Mouse (Mus musculus) erythroblast, embryonic 14.5 days (primary cell): ENCODE data around the gene Slc26a5. TPM values are rescaled to one million over a fixed set of nuclear protein-coding genes. Genes with fewer than 3 reads are reported as not detected.

Experiments used
- H3K27me3 ChIP-seq: 2 replicates; pipeline ENCODE4 v1.6.1; 2012; ENCODE audit warnings: inconsistent platforms; ENCODE audit not compliant: control insufficient read depth
- H3K36me3 ChIP-seq: 2 replicates; pipeline ENCODE4 v1.6.1; 2012; ENCODE audit warnings: mild to moderate bottlenecking, inconsistent platforms; ENCODE audit not compliant: control insufficient read depth
- H3K4me1 ChIP-seq: 2 replicates; pipeline ENCODE4 v1.6.1; 2012; ENCODE audit warnings: inconsistent platforms; ENCODE audit not compliant: control insufficient read depth
- H3K4me3 ChIP-seq: replicated peaks from 2 replicates; pipeline ENCODE3; 2012; ENCODE audit warnings: moderate library complexity, mild to moderate bottlenecking, inconsistent platforms
- H3K9me3 ChIP-seq: 2 replicates; pipeline ENCODE4 v1.6.1; 2012; ENCODE audit warnings: low read length, inconsistent platforms, mixed read lengths; ENCODE audit not compliant: control insufficient read depth
- GATA1 ChIP-seq: IDR thresholded peaks from 2 replicates; pipeline ENCODE4 v1.6.1; 2012; ENCODE audit warnings: low read length, inconsistent platforms, mixed read lengths
- TAL1 ChIP-seq: IDR thresholded peaks from 3 replicates; pipeline ENCODE4 v1.6.1; 2012; ENCODE audit warnings: low read length, inconsistent platforms, mixed read lengths
- polyA plus RNA-seq: library from polyadenylated mRNA; stranded (reverse); fragments of >175 nt; gene quantifications from 2 replicates; pipeline ENCODE4 v1.2.3, GENCODE M21; 2012

Gene Slc26a5
- polyA plus RNA-seq, 1 experiment, result not detected

DNA sequence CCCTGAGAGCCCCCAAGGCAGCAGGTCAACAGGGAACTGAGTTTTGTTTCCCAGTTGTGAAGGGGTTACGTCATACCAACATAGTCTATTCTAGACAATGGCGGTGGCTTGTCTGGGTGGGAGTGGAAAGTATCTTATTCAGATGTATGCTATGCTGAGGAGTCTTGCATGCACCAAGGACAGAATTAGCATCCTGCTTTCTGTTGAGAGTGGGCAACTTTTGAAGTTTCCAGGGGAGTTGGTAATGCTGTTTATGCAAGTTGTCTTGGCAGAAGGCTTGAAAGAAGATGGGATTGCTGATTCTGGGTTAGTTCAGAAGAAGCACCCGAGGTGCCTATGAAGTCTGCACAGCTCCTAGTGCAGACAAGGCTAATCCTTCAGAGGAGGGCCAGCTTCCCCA, 28.8 kb upstream of the Slc26a5 start:
- Histone ChIP-seq H3K27me3 (no peaks in the 10 kb centered on the region), H3K4me3 (no peak overlapping the region), H3K36me3 (peaks cover 4% of the 10 kb centered on the region; the same call in 1 of the 2 replicates), H3K9me3 (no peaks in the 10 kb centered on the region), H3K4me1 (no peaks in the 10 kb centered on the region)
- TF ChIP-seq TAL1 (no peak), GATA1 (no peak)

- H3K9me3 ChIP-seq, result no peaks in the 10 kb centered on the region
- H3K27me3 ChIP-seq, result peaks cover 20% of the 10 kb centered on the region
- H3K4me3 ChIP-seq, result no peak overlapping the region
- no peaks in the 10 kb centered on the region for H3K4me1 ChIP-seq
- no peak for TF ChIP-seq TAL1
- TF ChIP-seq GATA1, result no peak
- no peaks in the 10 kb centered on the region for H3K36me3 ChIP-seq
These were observed 1.3 kb upstream of the Slc26a5 start for GRCm38 (mm10) chr5:21866750-21867149.

GRCm38 (mm10) chr5:21866311-21866712, 908 bp upstream of the Slc26a5 start:
- H3K4me1 ChIP-seq, result no peaks in the 10 kb centered on the region
- H3K9me3 ChIP-seq, result no peaks in the 10 kb centered on the region
- peaks cover 20% of the 10 kb centered on the region for H3K27me3 ChIP-seq
- TF ChIP-seq TAL1 (no peak), GATA1 (no peak)
- H3K36me3 ChIP-seq, result no peaks in the 10 kb centered on the region
- H3K4me3 ChIP-seq, result no peak overlapping the region

DNA sequence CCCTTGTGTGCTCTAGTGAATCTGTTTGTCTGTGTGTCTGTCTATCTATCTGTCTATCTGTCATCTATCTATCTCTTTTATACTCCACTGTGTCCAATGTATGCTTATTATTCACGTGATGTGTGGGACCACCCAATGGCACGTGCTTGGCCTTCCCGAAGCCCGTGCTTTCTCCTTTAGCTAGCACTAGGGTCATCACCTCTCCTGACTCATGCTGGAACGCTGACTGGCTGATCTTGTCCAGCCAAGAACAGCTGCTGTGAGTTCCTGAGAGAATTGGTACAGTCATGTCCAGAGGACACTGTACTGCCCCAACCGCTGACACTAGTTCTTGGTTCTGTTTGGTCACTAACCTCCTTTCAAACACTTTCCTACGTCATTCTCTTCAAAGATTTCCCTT, 6.8 kb downstream of the Slc26a5 start:
- Histone ChIP-seq H3K9me3 (no peaks in the 10 kb centered on the region), H3K36me3 (no peaks in the 10 kb centered on the region), H3K4me3 (no peak overlapping the region), H3K27me3 (no peaks in the 10 kb centered on the region), H3K4me1 (no peaks in the 10 kb centered on the region)
- TF ChIP-seq TAL1 (no peak), GATA1 (no peak)

DNA sequence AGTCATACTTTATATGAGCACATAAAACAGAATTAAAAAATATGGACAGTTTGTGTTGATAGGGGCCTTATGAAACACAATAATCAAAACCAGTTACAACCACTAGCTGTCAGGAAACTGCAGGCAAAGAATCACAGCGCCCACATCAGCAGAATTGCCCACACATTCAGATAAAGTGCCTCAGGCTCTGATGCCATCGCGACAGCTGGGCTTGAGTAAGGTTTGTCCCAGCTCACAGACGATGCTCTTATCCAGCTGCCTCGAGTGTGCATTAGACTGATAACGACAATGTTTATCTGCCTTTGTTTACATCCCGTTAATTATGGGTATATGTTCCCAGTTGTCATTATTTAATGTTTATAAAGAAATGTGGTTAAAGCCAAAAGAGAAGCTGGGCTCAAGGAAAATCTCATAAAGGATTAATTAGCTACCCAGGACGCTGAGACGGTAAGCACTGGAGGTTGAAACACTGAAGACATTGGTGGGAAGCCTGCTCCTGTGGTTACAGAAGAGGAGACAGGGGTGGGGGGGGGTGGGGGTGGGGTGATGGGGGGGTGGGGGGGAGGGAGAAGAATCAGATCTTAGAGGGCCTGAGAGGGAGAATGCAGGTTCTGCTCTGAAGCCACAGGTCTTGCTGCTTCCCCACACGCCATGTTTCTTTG, 13.6 kb downstream of the Slc26a5 start:
- no peak overlapping the region for H3K4me3 ChIP-seq
- H3K27me3 ChIP-seq, result no peaks in the 10 kb centered on the region
- H3K36me3 ChIP-seq, result no peaks in the 10 kb centered on the region
- no peaks in the 10 kb centered on the region for H3K9me3 ChIP-seq
- TF ChIP-seq TAL1, result no peak
- TF ChIP-seq GATA1, result no peak
- H3K4me1 ChIP-seq, result no peaks in the 10 kb centered on the region

- TF ChIP-seq GATA1 (no peak), TAL1 (no peak)
- H3K27me3 ChIP-seq, result no peaks in the 10 kb centered on the region
- H3K9me3 ChIP-seq, result no peaks in the 10 kb centered on the region
- no peaks in the 10 kb centered on the region for H3K4me1 ChIP-seq
- no peaks in the 10 kb centered on the region for H3K36me3 ChIP-seq
- H3K4me3 ChIP-seq, result no peak overlapping the region
These were observed 18.0 kb downstream of the Slc26a5 start for GRCm38 (mm10) chr5:21847438-21847837.

GRCm38 (mm10) chr5:21846616-21847290, 18.7 kb downstream of the Slc26a5 start:
- Histone ChIP-seq H3K36me3 (no peaks in the 10 kb centered on the region), H3K4me1 (no peaks in the 10 kb centered on the region), H3K4me3 (no peak overlapping the region), H3K27me3 (no peaks in the 10 kb centered on the region), H3K9me3 (no peaks in the 10 kb centered on the region)
- TF ChIP-seq TAL1, result no peak
- no peak for TF ChIP-seq GATA1

DNA sequence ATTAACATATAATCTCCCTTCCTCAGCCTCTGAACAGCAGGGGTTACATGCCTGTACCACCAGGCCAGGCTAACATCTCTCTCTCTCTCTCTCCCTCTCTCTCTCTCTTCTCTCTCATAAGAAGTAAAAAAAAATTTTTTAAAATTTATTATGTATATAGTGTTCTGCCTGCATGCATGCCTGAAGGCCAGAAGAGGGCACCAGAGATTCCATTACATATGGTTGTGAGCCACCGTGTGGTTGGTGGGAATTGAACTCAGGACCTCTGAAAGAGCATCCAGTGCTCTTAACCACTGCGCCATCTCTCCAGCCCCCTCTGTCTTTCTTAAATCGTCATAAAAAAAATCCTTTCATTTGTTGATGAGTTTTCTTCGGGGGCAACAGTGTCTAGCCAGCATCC, 20.7 kb downstream of the Slc26a5 start:
- H3K27me3 ChIP-seq, result no peaks in the 10 kb centered on the region
- no peaks in the 10 kb centered on the region for H3K36me3 ChIP-seq
- no peak for TF ChIP-seq TAL1
- H3K4me1 ChIP-seq, result no peaks in the 10 kb centered on the region
- H3K9me3 ChIP-seq, result no peaks in the 10 kb centered on the region
- no peak overlapping the region for H3K4me3 ChIP-seq

- no peaks in the 10 kb centered on the region for H3K4me1 ChIP-seq
- no peaks in the 10 kb centered on the region for H3K27me3 ChIP-seq
- TF ChIP-seq TAL1, result no peak
- no peak for TF ChIP-seq GATA1
- H3K4me3 ChIP-seq, result no peak overlapping the region
- H3K36me3 ChIP-seq, result no peaks in the 10 kb centered on the region
- no peaks in the 10 kb centered on the region for H3K9me3 ChIP-seq
These were observed 33.6 kb downstream of the Slc26a5 start for GRCm38 (mm10) chr5:21831761-21832160.
